Mouse (Mus musculus) brain, embryonic 18.5 days (tissue): ENCODE measurements around the gene Atp13a5.

ENCODE experiments used
- DNase-seq: peaks from one replicate; pipeline ENCODE4 v3.0.0-alpha.2; 2012; ENCODE audit warnings: low read depth, low spot score

Gene Atp13a5

GRCm38 (mm10) chr16:29378458-29378857, at the start of gene Atp13a5:
Gene Atp13a5, minus strand, starts transcription at chr16:29378732.
- DNase-seq: no peak

- no peak for DNase-seq
Observed at GRCm38 (mm10) chr16:29414822-29415221, 36.3 kb upstream of the Atp13a5 start.

GRCm38 (mm10) chr16:29407319-29407718, 28.8 kb upstream of the Atp13a5 start:
- DNase-seq: no peak

- no peak for DNase-seq
Observed at GRCm38 (mm10) chr16:29399079-29399478, 20.5 kb upstream of the Atp13a5 start.

GRCm38 (mm10) chr16:29384781-29385180, 6.2 kb upstream of the Atp13a5 start:
- DNase-seq: no peak

GRCm38 (mm10) chr16:29374636-29375035, 3.9 kb downstream of the Atp13a5 start:
- DNase-seq: no peak

GRCm38 (mm10) chr16:29331351-29332044, 47.0 kb downstream of the Atp13a5 start:
- DNase-seq: peak; percentile 45

- no peak for DNase-seq
Observed at GRCm38 (mm10) chr16:29330948-29331347, 47.6 kb downstream of the Atp13a5 start.

- DNase-seq: no peak
Observed at GRCm38 (mm10) chr16:29329213-29329612, 49.3 kb downstream of the Atp13a5 start.

- no peak for DNase-seq
Observed at GRCm38 (mm10) chr16:29327910-29328309, 50.6 kb downstream of the Atp13a5 start.

GRCm38 (mm10) chr16:29325233-29325919, 53.2 kb downstream of the Atp13a5 start:
- no peak for DNase-seq

- DNase-seq: no peak
Observed at GRCm38 (mm10) chr16:29320717-29321116, 57.8 kb downstream of the Atp13a5 start.

GRCm38 (mm10) chr16:29315391-29315790, 63.1 kb downstream of the Atp13a5 start:
- DNase-seq: no peak

GRCm38 (mm10) chr16:29314991-29315390, 63.5 kb downstream of the Atp13a5 start:
- DNase-seq: no peak

GRCm38 (mm10) chr16:29297555-29298021, 80.9 kb downstream of the Atp13a5 start:
- DNase-seq: no peak

GRCm38 (mm10) chr16:29280691-29281090, 97.8 kb downstream of the Atp13a5 start:
- no peak for DNase-seq

GRCm38 (mm10) chr16:29254325-29254724, 124.2 kb downstream of the Atp13a5 start:
- DNase-seq: no peak

GRCm38 (mm10) chr16:29235951-29236350, 142.6 kb downstream of the Atp13a5 start:
- no peak for DNase-seq

GRCm38 (mm10) chr16:29216395-29217295, 161.9 kb downstream of the Atp13a5 start:
- DNase-seq: no peak

GRCm38 (mm10) chr16:29209605-29210411, 168.7 kb downstream of the Atp13a5 start, which contains the start of gene Hrasls:
Gene Hrasls, plus strand, starts transcription at chr16:29209695.
- no peak for DNase-seq

- no peak for DNase-seq
Observed at GRCm38 (mm10) chr16:29208841-29209240, 169.7 kb downstream of the Atp13a5 start.
